Mouse (Mus musculus): ENCODE measurements around the gene Snupn. TPM values are rescaled to one million over a fixed set of nuclear protein-coding genes. Genes with fewer than 3 reads are reported as not detected.
"Not testable (repeated sequence)": the region's sequence is repeated elsewhere in the genome, so short reads cannot be mapped to it uniquely, and the experiment has no call there.

Snupn gene
- total RNA-seq, 1 experiment from 2014 or later: 13.3 TPM

DNA sequence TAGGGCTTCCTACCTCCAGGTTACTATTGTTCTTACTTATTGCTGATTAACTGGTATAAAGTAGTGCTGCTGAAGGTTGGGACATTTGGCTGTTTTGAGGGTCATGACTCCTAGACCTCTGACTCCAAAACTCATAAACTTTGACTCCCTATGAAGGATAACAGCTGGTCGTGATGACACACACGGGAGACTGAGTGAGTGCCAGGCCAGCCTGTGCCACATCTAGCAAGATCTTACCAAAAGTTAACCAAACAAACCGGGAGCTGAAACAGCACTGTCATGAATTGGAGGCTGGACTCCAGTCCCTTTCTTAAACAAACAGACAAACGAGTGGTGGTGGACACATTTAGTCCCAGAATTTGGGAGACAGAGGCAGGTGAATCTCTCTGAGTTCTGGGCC, 21.2 kb upstream of the Snupn start:
- no peak for DNase-seq

DNA sequence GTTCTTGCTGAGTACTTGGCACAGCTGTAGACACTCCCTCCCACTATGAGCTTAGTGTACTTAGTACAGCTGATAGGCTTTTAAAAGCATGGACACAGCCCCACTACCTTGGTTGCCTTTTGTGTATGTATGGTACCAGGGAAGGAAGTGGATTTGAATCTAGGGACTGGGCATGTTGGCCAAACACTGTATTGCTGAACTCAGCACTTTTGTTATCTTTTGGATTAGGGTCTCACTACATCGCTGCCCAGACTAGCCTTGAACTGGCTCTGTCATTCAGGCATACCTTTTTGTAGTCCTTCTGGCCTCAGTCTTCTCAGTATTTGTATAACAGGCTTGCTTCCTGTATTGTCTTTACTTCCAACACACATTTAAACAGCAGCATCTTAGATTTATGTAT, 20.1 kb upstream of the Snupn start:
- no peak for DNase-seq

DNA sequence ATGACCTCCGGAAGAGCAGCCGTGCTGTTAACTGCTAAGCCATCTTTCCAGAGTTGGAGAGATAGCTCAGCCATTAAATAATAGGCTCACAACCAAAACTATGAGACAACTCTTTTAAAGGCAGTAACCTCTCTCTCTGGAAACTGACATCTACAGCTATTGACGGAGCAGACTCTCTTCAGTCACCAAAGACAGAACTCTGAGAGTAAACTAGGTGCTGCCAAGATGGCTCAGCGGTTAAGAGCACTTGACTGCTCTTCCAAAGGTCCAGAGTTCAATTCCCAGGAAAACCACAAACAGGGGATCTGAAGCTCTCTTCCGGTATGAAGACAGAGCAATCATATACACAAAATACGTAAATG, 13.8 kb upstream of the Snupn start:
- DNase-seq: no peak

DNA sequence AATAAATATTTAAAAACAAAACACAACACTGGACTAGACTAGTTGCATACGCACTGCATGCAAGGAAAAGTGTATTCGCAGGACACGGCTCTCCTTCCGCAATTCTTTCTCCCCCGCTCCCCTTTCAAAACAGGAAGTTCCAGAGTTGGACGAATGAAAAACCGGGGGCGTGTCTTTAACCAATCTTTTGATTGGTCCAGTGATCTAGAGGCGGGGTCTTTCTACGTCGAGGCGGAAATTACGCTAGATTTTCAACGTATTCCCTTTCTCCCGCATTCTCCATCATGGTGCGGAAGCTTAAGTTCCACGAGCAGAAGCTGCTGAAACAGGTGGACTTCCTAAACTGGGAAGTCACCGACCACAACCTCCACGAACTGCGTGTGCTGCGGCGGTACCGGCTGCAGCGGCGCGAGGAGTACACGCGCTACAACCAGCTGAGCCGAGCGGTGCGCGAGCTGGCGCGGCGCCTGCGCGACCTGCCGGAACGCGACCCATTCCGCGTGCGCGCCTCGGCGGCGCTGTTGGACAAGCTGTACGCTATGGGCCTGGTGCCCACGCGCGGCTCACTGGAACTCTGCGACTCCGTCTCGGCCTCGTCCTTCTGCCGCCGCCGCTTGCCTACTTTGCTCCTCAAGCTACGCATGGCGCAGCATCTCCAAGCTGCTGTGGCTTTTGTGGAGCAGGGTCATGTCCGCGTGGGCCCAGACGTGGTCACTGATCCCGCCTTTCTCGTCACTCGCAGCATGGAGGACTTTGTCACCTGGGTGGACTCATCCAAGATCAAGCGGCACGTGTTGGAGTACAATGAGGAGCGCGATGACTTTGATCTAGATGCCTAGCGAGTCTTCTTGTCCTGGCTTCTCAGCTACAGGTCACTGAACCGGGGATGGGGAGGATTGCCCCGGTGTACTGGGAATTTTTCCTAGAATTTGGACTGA, 13.2 kb upstream of the Snupn start, which contains the start of gene Imp3:
Gene Imp3, plus strand, starts transcription at position 253 of the 938 bp plus-strand sequence.
- peak; percentile 93 for DNase-seq

DNA sequence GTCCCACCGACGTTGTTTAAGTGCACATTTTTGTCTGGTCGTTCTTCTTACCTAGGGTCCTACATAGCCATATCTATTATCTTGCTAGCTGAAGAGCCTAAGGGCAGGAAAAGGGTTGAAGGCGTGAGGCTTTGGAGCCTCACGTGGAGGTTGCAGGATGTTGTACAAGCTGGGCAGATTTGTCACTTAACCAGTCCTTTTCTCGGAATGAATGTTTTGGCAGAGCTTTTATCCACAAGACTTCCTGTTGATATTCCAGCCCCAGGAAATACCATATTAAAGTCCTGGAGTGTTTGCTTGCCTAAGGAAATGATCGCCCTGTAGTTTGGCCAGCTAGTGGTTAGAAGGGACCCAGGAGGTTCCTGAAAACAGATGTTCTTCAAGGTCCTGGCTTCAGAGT, 12.3 kb upstream of the Snupn start:
- DNase-seq: peak; percentile 41

DNA sequence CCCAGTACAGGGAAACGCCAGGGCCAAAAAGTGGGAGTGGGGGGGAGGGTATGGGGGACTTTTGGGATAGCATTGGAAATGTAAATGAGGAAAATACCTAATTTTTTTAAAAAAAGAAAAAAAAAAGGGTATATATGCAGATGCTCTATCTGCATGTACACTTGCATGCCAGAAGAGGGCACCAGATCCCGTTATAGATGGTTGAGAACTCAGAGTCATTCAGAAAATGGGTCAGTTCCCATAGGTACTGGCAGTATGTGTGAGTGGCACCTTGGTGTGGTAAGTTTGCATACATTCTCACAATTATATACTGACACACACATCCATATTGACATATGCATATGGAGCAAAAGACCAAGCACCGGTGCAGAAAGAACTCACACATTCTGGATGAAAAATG, 3.2 kb upstream of the Snupn start:
- peak; percentile 75 for DNase-seq

DNA sequence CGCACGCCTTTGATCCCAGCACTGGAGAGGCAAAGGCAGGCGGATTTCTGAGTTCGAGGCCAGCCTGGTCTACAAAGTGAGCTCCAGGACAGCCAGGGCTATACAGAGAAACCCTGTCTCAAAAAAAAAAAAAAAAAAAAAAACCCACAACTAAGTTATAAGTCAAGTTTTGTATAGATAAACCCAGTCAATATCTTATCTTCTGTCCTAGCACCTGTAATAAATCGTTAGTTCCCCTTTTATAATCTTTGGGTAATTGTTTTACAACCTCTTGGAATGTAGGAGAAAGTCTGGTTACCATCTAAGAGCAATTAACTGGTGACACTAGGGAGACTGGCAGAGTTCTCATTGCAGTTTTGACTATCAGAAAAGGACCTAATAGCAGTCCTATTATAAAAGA, 2.0 kb upstream of the Snupn start:
- DNase-seq: not testable (repeated sequence)

DNA sequence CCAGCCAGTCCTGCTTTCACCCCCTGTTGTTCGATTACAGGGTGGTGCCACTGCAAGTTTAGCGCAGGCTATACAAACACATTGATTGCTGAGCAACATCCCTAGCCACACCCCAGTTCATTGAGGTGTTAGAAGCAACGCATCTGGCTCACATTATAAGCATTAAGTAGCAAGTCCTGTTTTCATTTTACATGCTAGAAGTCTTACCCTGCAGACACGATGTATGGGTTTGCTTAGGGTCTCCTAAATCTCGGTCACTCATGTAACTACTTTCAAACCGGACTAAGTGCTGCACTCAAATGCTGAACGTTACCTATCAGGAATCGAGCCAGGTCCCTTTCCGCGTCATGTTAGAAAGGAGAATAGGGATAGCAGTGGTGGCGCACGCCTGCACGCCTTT, 911 bp upstream of the Snupn start:
- peak; percentile 13 for DNase-seq

DNA sequence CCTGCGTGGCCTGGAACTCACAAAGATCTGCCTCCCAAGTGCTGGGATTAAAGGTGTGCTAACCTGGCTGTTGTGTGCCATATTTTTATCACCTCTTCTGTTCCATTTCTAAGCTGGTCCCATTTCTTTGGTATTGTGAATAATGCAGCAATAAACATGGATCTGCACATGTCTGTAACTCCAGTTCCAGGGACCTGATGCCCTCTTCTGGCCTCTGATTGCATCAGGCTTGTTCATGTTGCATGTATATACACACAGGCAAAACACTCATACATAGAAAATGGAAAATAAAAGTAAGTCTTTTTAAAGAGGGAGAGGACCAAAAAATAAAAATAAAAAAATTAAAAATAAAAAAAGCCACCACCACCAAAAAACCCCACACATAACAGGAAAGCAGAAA, 2.9 kb downstream of the Snupn start:
- DNase-seq: no peak

DNA sequence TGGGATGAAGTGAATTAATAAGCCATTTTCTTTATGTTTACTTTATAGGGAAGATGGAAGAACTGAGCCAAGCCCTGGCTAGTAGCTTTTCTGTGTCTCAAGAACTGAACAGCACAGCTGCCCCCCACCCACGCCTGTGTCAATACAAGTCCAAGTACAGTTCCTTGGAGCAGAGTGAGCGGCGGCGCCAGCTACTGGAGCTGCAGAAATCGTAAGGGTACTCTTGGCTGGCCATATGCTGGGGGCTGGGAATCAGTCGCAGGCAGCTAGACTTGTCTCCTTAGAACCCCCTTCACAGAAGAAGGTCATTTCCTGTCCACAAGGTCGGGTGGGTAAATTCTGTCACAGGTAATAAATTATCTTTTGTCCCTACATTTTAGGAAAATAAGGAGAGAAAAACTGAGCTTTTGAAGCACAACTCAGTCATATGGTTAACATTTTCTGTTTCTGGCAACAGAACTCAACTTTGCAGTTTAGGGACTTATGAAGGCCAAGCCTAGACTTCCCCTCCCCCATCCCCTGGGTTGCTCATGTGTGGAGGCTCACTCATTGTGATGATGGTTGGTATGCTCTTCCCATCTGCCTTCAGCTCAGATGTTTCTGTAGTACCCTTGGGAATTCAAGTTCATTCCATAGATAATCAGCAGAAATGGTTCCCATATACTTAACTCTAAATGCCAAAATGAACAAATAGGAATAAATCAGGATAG, 6.4 kb downstream of the Snupn start:
- DNase-seq: peak; percentile 58

DNA sequence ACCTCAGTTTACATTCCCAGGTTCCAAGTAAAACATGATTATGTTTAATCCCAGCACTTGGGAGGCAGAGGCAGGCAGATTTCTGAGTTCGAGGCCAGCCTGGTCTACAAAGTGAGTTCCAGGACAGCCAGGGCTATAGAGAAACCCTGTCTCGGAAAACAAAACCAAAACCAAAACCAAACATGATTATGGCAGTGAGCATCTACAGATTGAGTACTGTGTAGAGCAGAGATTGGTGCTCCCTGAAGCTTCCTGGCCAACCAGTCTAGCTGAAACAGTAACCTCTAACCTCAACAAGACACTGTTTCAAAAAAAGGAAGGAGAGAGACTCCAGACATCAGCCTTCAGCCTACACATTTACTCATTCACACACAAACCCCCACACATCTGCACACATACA, 8.0 kb downstream of the Snupn start:
- no peak for DNase-seq

DNA sequence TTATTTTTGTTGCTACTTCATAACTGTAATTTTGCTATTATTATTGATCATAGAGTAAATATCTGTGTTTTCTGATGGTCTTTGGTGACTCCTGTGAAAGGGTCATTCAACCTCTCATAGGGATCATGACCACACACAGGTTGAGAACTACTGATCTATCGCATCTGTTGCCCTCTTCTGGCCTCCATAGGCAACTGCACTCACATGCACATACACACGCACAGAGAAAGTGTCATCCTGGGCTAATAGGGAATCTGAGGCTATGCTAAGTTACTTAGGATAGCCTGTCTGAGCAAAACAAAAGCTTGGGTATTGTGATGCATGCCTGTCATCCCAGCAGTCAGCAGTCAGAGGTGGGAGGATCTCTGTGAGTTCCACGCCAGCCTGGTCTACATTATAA, 10.9 kb downstream of the Snupn start:
- DNase-seq: no peak

DNA sequence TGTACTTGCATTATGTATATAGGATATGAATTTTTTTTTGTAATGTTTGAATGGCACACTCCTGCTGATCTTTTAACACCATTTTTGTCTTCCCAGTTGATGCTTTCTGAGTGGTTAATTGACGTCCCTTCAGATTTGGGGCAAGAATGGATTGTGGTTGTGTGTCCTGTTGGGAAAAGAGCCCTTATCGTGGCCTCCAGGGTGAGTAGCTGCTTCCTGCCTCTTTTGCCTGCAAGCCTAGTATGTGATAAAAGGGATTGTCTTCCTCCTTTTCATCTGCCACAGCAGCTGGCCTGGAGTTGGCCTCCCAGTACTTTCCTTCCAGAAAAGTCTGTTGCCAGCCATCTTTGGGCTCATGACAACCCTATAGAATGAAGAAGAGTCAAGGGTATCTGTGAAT, 19.5 kb downstream of the Snupn start:
- DNase-seq: no peak

DNA sequence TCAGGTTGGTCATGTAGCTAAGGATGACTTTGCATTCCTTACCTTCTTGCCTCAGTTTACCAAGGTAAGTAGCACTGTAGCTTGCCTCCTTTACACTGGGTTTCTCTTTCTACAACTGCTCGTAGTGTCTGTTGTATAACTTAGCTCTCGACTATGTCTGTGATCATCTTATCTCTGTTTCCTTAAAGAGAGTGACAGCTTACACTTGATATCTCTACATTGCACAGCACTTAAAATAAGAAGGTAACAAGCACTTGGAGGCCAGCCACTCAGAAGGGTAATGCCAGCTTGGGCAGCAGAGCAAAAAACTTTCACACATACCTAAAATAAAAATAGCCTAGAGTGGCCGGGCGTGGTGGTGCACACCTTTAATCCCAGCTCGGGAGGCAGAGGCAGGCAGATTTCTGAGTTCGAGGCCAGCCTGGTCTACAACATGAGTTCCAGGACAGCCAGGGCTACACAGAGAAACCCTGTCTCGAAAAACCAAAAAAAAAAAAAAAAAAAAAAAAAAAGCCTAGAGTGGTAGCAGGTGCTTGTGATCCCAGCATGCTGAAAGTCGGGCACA, 23.4 kb downstream of the Snupn start:
- no peak for DNase-seq

DNA sequence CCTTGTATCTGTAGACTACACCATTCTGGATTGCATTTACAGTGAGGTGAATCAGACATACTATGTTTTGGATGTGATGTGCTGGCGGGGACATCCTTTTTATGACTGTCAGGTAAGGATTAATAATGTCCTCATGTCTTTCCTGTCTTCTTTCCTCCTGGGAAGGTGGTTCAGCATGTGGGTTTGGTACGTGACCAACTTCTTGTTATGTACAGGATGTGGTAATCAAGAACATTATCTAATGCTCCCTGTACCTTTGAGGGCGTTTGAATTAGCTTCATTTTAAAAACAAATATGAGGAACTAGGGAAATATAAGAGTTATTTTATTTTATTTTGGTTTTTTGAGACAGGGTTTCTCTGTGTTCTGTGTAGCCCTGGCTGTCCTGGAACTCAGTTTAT, 24.5 kb downstream of the Snupn start:
- no peak for DNase-seq

DNA sequence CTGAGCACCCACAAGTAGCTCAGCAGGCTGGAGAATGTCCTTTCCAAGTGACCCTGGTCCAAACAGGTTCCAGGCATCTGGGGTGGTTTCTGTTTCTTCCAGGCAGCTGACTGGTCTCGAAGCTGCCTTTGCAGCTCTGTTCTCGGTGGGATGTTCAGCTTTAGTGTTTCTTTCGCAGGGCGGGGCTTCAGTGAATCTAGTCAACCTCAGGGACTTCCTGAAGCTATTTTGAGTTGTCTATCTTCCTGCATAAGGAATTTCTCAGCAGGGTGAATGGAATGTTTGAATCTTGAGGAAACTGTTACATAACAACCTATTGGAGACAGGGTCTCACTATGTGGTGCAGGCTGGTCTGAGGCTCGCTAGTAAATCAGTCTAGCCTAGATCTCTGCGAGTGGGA, 29.5 kb downstream of the Snupn start:
- no peak for DNase-seq

DNA sequence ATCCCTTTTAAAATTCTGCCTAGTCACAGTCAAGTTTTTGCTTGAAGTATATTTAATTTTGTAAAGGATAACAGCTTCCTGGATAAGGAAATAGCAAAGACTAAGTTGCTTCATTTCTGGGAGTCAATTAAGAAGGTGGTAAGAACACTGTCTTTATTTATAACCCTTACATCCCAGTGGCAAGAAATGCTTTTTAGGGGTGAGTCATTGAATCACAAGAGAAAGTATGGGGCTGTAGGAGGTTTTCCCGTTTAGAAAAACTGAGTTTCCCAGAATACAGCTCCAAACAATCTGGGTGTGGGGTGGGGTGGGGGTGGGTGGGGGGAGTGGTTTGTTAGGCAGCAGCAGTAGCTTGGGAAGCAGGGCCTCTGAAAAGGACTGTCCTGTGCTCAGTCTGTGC, 30.8 kb downstream of the Snupn start:
- DNase-seq: no peak

DNA sequence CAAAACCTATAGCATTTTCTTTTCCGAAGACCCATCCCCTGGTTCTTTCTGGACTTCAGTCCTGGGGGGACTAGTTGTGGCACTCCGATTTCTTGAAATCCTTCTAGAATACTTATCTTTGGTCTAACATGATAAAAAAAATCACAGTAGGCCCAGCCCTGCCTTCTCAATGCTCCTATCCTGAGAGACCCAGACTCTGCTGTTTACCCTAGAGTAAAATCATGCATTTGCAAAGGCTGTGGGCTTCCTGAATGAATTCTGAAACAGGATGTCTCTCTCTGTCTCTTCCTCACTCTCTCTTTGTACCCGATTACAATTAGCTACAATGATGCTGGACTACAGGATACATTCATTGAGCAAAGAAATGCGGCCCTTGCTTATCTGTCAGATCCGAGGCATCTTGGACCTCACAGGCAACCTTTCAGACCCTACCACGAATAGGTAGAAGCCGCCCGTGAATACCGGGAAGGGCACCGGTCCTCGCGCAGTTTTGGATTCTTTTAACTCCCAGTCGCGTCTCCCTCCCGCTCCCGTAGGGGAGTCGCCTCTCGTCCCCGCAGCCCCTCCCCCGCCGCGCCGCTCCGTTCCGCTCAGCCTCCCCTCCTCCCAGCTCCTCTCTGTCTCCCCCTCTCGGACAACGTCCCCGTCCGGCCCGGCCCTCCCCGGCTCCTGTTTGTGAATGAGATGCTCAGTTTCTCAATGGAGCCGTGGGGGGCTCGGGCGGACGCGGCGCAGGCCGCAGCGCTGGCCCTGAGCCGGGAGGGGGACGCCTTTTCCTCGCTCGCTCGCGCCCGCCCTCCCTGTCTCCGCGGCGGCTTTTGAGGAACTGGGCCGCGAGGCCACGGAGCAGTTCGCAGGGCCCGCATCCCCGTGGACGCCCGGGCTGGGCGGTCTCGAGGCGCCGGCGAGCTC, 43.9 kb downstream of the Snupn start, which contains the start of gene Ptpn9:
Gene Ptpn9, plus strand, starts transcription at position 638 of the 912 bp plus-strand sequence.
- peak; percentile 97 for DNase-seq

DNA sequence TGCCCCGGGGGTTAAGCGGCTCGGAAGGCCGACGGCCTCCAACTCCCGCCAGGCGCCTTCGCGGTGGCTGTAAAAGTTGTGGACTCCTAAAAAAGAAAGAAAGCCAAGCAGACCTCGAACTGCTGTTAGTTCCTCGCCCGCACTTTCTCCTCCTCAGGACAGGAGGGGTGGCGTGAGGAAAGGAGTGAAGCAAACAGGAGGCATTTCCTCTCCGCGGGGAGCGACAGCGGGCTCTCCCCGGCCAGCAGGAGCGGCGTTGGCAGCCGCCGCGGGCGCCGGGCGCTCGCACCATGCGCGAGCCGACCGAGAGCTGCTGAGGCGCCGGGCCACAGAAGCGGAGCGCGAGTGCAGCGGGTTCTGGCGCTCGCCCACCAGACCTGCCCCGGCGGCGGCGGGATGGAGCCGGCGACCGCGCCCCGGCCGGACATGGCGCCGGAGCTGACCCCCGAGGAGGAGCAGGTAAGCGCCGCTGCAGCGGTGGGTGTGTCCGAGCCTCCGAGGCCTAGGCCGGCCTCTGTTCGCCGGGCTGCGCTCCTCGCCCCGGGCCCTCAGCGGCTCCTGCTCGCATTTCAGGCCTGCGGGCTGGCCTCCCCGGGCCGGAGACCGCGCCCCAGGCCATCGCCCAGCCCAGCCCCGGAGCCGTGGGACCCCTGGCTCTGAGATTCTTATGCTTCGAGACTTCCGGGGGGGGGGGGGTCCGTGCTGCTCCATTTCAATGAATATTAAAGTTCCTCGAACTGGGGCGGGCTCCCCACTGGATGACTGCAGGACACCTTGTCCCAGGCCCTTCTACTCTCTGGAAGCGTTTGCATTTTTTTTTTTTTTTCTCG, 44.7 kb downstream of the Snupn start:
- peak; percentile 80 for DNase-seq

DNA sequence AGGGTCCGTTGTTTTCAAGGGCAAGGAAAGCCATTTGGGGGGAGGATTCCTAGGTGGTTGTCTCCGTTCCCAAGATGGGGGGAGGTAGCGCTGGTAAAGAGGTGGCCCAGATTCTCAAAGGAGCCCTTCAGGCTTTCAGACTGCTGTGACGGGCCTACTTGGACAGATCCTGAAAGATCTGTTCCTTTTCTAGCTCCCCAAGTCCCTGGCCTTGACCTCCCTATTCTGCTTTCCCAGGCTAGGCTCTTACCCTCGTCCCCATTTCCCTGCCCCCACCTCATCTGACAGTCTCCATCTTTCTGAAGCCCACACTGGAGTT, 45.3 kb downstream of the Snupn start:
- DNase-seq: peak; percentile 59

DNA sequence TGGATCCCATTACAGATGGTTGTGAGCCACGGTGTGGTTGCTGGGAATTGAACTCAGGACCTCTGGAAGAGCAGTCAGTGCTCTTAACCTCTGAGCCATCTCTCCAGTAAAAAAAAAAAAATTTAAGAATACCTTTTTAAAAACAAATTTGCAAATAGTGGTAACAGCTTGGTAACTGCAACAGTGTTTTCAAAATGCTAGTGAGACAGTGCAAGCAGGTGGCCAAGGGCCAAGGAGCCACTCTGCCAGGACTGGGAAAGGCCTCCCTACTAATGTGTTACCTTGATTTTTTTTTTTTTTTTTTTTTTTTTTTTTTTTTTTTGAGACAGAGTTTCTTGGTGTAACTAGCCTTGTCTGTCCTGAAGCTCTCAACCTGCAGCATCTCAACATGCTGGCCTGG, 46.5 kb downstream of the Snupn start:
- DNase-seq: peak; percentile 77

All from adrenal gland, postnatal 14 days (tissue).